Mouse (Mus musculus): ENCODE results near the gene Cfap157.

DNA sequence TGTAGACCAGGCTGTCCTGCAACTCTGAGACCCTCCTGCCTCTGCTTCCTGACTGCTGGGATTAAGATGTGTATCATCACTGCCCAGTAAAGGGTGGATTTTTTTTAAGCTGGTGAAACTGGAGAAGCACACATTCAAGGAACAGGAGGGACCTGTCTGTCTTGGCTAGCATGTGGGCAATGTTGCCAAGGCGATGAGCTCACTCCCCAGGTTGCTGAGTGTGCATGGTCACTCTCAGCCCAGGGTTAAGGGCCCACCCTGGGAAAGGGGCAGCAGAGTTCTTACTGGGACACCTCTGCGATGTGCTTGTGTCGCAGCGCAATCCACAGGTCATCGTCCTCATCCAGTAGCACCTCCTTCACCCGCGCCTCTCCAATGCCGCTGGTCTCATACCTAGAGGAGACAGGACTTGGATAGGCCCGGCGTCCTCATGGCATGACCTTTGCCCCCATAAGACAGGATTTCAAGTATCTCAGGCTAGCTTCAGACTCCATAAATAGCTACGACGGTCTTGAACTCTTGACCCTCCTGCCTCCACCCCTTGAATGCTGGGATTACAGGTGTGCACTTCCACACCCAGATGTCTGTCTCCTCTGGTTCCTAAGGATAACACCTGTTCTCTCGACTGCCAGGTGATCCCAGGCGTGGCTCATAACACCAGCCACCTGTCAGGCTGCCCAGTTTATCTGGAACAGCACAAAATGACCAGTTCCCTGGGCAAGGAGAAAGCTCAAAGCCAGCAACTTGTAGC lies 24.8 kb upstream of the Cfap157 start:
- no peak for TF ChIP-seq CTCF (IDR thresholded peaks at IDR 0.05; ENCODE audit: control insufficient read depth, insufficient read depth, low read length)
- TF ChIP-seq POLR2A (IDR thresholded peaks at IDR 0.05; ENCODE audit: borderline replicate concordance, control insufficient read depth, low read depth, low read length) = no peak

Data from bone marrow, adult 2 months (tissue).